Mouse (Mus musculus) C2C12 (cell line): ENCODE measurements at regions not wholly inside any gene's neighbourhood (a gene's known extent, or its start where the extent isn't known, plus 50 kb on each side); places are given as distances from the start of the nearest gene placed in this dataset.

Source experiments
- H3K27me3 ChIP-seq: one replicate; pipeline ENCODE4 v1.6.1; 2011; ENCODE audit not compliant: control insufficient read depth, insufficient read depth, insufficient read length
- H3K36me3 ChIP-seq: one replicate; pipeline ENCODE4 v1.6.1; 2011; ENCODE audit not compliant: control insufficient read depth, insufficient read depth
- H3K4me3 ChIP-seq: one replicate; pipeline ENCODE4 v1.5.1; 2011; ENCODE audit warnings: mild to moderate bottlenecking, control low read depth; ENCODE audit not compliant: poor library complexity, insufficient read depth, severe bottlenecking
- H3K79me2 ChIP-seq: one replicate; pipeline ENCODE4 v1.6.1; 2011; ENCODE audit not compliant: control insufficient read depth, insufficient read depth
- H3K79me3 ChIP-seq: one replicate; pipeline ENCODE4 v1.6.1; 2011; ENCODE audit warnings: low read depth, control low read depth
- H3ac ChIP-seq: one replicate; pipeline ENCODE3; 2011; ENCODE audit warnings: low read depth; ENCODE audit not compliant: control insufficient read depth, insufficient read length
- CEBPB ChIP-seq: IDR thresholded peaks from one replicate; pipeline ENCODE4 v1.6.1; 2011; ENCODE audit warnings: low read depth, mild to moderate bottlenecking, control low read depth, moderate library complexity
- CTCF ChIP-seq: IDR thresholded peaks from one replicate; pipeline ENCODE4 v1.5.1; 2011; ENCODE audit not compliant: control insufficient read depth, insufficient read depth, insufficient read length
- FOSL1 ChIP-seq: IDR thresholded peaks from one replicate; pipeline ENCODE4 v1.8.0; 2011; ENCODE audit warnings: mild to moderate bottlenecking, low read length; ENCODE audit not compliant: poor library complexity, insufficient read depth, severe bottlenecking
- MAX ChIP-seq: IDR thresholded peaks from one replicate; pipeline ENCODE4 v1.6.1; 2011; ENCODE audit warnings: mild to moderate bottlenecking, control low read depth
- MYOD1 ChIP-seq: IDR thresholded peaks from one replicate; pipeline ENCODE4 v1.6.1; 2011; ENCODE audit warnings: low read depth; ENCODE audit not compliant: control insufficient read depth, insufficient read length
- MYOG ChIP-seq: IDR thresholded peaks from one replicate; pipeline ENCODE4 v1.6.1; 2011; ENCODE audit not compliant: control insufficient read depth, insufficient read length; ENCODE audit errors: extremely low read depth
- USF1 ChIP-seq: IDR thresholded peaks from one replicate; pipeline ENCODE4 v1.6.1; 2011; ENCODE audit warnings: low read depth, mild to moderate bottlenecking, control low read depth, moderate library complexity

DNA sequence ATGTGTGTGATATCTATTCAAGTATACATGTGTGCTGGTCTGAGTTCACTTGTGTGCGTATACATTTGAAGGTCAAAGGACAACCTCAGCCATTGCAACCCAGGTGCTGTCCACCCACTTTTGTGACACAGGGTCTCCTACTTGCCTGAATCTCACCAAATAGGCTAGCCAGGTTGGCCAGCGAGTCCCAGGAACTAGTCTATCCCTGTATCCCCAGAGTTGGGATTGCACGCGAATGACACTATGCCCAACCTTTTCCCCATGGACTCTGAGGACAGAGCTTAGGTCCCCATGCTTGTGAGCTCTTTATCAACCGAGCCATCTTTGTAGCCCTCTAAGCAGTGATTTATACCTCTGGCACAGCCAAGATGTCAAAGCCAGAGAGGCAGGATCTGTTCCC, 62.6 kb downstream of the Sik1 start:
- no peak for TF ChIP-seq MAX
- no peak for TF ChIP-seq MYOD1
- no peak for TF ChIP-seq CTCF
- no peak for TF ChIP-seq FOSL1
- H3K79me3 ChIP-seq: no peaks in the 10 kb centered on the region
- H3K79me2 ChIP-seq: no peaks in the 10 kb centered on the region
- no peaks in the 10 kb centered on the region for H3K36me3 ChIP-seq
- no peak overlapping the region for H3ac ChIP-seq
- no peak overlapping the region for H3K4me3 ChIP-seq
- no peaks in the 10 kb centered on the region for H3K27me3 ChIP-seq

DNA sequence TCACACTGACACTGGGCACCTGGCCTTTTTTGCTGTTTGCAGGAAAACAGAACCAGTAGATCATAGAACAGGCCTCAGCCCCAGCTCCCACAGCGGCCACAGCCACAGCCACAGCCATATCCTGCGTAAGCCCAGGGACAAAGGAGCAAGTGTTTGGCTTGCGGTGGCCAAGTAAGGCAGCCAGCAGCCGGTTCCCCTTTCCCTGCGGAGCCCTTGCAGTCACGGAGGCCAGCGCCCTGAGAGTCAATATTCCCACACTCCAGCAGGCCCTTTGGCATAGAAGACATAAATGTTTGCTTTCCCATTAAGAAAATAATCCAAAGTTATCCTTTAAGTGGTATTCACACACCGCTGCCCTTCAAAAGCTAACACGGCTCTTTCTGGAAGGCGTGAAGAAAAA, 62.1 kb downstream of the Sik1 start:
- no peak overlapping the region for H3ac ChIP-seq
- no peak overlapping the region for H3K4me3 ChIP-seq
- TF ChIP-seq CEBPB: no peak
- TF ChIP-seq MYOG: no peak
- no peak for TF ChIP-seq CTCF
- no peak for TF ChIP-seq MYOD1
- TF ChIP-seq USF1: no peak
- TF ChIP-seq MAX: no peak
- no peak for TF ChIP-seq FOSL1
- no peaks in the 10 kb centered on the region for H3K79me3 ChIP-seq
- H3K27me3 ChIP-seq: no peaks in the 10 kb centered on the region
- no peaks in the 10 kb centered on the region for H3K79me2 ChIP-seq
- H3K36me3 ChIP-seq: no peaks in the 10 kb centered on the region

DNA sequence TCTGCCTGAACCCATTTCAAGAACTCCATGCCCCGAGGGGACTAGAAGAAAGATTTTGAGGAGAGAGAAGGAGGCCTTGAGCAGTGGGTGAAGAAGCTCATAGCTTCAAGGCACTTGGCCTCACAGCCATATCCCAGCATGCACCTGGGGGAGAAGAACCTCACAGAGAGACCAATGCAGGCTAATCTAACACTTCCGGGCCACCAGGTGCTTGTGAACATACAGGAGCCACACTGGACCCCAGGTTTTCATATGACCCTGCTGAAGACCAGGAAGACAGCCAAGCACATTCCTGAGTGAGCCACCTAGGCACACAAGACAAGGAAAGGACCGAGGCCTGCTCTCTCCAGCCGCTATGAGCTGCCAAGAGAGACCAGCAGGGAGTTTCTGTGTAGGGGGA, 61.6 kb downstream of the Sik1 start:
- no peak overlapping the region for H3K4me3 ChIP-seq
- TF ChIP-seq CTCF (no peak), MYOD1 (no peak), MYOG (no peak), CEBPB (no peak), USF1 (no peak), FOSL1 (no peak), MAX (no peak)

More for the DNA sequence above, 61.6 kb downstream of the Sik1 start:
- Histone ChIP-seq H3K27me3 (no peaks in the 10 kb centered on the region), H3K79me2 (no peaks in the 10 kb centered on the region), H3K36me3 (no peaks in the 10 kb centered on the region), H3ac (no peak overlapping the region), H3K79me3 (no peaks in the 10 kb centered on the region)
